Mouse (Mus musculus) ZHBTc4 (cell line): ENCODE results near the gene Dclre1a.

Source experiments
- DNase-seq: peaks from one replicate; pipeline ENCODE4 v3.0.0-alpha.2; 2011; ENCODE audit warnings: low read depth, low spot score

Gene Dclre1a

DNA sequence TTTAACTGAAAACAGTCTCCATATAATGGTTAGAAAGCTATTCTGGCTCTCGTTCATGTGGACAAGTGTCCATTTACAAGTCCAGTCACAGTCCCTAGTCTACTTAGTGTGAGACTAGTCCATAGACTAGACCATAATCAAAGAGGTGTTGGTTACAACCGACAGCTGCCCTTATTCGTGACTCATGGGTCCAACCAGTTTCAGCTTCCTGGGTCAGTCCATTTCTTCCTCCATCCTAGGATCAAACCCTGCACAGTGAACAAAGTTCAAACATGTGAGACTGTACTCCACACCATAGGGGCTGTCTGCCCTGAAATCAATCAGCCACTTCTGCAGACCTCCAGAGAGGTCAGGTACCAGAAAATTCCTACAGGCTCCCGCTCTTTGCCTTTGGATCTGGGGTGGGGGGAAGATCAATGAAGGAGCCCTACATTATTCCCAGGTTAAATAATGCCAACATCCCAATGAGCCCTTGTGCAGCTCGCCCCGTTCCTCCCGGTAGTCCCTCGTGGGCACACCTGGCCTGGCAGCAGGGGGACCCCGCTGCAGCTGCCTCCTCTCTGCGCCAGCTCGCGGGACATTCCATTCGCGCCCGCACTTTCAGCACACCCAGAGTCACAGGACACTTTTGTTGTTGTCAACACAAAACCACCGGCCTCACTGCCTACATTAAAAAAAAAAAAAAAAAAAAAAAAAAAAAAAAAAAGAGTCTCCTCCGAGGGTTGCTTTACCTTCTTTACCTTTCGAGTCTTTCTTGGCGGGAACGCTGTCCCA is at the start of gene Dclre1a:
Gene Dclre1a (minus strand): TSS at position 767 of the 774 bp plus-strand sequence.
- DNase-seq: no peak

DNA sequence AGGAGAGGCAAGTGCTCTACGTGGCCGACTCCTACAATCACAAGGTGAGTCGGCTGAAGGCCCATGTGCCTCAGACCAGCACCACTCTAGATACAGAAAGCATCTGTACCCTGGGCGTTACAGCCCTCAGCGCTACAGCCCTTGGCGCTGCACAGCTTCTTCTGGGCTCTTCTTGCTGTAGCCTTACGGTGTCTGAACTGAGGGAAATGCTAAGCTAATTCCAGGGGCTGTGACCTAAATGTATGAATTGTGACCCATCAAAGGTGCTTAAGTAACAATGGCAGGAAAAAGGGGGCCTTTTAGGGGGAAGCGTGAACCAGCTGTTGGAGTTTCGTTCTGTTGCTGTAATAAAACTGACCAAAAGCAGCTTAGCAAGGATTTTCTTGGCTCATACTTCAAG is 44.5 kb upstream of the Dclre1a start:
- no peak for DNase-seq

DNA sequence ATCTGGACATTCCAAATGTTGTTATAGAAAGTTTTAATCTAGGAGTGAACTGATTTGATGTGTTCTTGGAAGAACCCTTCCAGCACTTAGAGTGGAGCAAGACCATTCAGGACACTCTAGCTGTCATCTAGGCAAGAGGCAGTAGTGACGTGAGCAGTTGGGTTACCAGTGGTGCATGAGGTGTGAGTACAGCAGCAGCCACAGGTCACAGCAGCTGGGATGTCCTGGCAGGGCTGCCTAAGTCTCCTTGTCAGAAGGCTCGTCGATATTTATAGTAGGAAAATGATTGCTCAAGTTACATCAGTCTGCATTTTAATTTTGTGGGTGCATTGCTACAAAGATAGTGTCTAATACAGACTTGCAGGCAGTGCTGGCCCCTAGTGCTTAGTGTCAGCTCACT is 42.2 kb upstream of the Dclre1a start:
- no peak for DNase-seq

DNA sequence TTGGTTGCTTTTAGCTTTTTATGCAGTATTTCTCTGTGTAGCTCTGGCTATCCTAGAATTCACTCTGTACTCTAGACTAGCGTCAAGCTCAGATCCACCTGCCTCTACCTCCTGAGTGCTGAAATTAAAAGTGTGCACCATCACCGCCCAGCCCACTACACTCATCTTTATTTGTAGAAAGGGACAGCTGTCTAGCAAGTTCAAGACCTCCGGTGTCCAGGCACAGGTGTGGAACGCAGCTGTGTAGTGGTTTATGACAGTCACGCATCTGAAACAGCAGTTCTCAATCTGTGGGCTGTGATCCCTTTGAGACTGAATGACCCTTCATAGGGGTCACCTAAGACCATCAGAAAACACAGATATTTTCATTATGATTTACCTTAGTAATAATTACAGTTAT is 41.4 kb upstream of the Dclre1a start:
- DNase-seq: no peak

DNA sequence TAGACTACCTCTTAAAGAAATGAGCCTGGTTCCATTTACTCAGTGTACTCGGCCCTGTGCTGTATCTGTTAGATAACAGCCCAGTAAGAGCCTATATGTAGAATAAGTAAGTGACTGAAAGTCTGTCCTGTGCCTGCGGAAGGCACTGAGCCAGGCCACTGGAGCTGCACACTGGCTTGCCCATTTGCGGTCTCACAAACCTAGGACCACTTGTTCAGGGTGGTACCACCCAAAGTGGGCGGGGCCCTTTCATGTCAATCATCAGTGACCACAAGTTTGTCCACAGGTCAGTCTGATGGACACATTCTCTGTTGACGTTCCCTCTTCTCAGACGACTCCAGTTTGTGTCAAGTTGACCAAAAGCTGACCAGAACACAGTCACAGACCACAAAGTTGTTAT is 41.0 kb upstream of the Dclre1a start:
- no peak for DNase-seq

DNA sequence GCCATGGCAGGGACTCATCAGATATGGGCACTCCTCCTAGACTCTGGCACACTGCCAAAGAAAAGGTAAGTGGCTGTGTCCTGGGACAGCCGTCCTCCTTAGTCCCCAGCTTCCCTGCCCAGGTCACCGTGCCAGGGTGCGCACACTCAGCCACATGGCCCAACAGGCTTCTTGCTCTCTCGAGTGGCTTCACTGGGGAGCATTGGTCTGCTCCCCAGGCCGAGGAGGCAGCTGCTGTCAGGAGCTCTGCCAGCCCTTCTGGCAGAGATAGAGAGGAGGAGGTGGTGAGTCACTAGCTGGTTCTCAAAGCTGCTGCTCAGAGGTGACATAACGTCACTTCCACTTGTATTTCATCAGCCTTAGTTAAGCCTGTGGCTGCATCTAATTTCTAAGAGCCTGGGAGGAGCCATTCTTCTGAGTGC is 40.2 kb upstream of the Dclre1a start:
- DNase-seq: no peak

DNA sequence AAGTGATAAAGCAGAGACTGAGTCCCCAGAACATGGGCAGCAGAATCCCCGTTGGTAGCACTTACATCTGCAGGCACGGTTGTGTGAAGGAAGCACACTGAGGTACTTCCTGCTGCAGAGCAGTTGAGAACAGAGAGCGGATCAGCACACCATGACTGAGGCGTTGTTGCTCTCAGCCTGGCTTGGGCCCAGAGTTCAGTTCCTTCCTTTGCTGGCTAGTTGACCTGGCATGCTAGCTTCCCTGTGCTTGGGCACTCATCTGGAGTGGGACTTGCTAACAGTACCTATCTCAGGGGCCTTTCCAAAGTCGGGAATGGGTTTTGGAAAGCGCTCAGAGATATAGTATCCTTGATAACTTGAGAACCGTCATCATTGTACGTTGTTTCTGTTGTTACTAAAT is 38.3 kb upstream of the Dclre1a start:
- DNase-seq: no peak

DNA sequence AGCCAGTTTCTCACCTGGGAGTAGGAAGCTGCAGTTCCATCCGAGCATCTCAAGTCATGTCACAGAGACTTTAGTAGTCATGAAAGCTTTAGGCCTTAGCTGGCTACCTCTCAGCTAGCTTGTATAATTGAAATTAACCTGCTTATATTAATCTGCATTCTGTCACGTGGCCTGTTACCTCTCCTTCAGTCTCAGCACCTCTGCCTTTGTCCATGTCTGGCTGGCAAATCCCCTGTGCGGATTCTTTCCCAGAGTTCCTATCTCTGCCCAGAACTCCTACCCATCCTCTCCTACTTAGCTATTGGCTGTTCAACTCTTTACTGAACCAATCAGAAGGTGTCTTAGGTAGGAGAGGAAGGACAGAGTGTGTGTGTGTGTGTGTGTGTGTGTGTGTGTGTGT is 36.3 kb upstream of the Dclre1a start:
- DNase-seq: no peak

DNA sequence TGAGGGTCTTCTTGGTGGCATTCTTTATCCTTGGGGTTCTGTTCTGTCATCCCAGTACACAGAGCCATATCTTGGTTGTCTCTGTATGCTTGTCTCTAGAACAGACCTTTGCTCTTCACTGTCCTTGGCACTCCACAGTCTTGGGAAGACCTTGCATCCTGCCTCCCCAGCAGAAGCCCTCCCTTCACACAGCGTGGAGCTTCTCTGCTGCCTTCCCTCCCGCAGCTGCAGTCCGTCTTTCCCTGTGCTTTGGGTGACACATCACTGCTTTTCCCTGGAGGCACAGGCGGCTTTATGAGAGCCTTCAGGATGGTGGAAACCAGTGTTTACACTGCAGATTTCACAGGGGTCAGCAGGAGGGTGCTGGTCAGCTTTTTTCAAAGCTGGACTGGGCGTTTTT is 35.8 kb upstream of the Dclre1a start:
- no peak for DNase-seq

DNA sequence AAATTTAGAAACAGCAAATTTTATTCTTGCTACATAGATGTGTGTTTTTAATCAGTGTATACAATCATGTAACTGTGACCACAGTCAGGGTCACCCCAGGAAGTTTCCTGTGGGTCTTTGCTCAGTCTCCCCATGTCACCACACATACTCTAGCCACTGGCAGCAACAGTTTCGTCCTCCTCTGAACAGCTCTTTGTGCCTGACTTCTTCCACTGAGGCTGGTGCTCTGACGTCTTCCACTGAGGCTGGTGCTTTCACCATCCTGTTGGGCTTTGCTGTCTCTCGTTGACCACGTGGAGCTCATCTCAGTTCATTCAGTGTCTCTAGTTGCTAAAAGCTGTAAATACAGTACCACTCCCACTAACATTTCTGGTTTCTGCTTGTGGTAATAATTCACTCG is 34.0 kb upstream of the Dclre1a start:
- DNase-seq: no peak

DNA sequence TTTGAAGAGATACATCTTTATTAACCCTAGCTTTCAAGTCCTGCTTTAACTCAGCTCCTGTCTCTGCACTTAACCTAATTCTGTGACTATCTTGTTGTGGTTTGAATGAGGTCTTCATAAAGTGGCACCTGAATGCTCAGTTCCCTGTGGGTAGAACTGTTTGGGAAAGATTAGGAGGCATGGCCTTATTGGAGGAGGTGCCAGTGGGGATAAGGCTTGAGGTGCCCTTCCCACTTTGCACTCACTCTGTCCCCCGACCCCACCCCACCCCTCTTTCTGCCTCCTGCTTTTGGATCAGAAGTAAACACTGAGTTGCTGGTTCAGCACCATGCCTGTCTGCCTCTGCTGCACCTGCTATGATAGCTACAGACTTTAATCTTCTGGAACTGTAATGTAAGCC is 29.8 kb upstream of the Dclre1a start:
- DNase-seq: no peak

DNA sequence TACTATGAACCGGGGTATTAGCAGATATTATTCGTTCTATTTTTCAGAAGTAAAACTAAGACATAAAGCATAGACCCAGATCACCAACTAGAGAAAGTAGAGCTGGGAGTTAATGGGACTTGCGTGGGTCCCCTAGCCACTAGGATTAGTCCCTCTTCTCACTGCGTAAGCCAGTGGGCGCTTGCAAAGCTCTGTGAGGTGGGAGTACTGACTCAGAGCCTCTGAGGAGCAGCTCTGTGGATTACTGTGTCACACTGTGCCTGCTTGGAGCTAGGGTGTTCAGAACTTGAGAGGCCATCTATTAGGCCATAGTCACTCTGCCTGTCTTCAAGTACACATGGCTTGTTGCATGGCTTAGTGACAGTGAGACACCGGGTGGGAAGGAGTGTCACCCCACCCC is 25.2 kb upstream of the Dclre1a start:
- no peak for DNase-seq

DNA sequence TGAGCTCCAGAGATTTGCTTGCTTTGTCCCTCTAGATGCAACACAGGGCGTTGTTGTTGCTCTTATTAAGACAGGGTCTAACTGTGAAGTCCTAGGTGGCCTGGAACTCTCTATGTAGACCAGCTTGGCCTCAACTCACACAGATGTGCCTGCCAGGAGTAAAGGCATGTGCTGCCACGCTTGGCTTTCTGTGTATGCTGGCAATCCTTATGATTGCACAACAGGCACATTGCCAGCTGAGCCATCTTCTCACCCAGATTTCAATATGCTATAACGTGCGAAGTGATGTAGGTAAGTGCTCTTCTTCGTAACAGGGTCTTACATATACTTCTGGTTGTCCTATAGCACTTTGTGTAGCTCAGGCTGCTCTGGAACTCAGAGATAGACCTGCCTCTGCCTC is 23.9 kb upstream of the Dclre1a start:
- no peak for DNase-seq

DNA sequence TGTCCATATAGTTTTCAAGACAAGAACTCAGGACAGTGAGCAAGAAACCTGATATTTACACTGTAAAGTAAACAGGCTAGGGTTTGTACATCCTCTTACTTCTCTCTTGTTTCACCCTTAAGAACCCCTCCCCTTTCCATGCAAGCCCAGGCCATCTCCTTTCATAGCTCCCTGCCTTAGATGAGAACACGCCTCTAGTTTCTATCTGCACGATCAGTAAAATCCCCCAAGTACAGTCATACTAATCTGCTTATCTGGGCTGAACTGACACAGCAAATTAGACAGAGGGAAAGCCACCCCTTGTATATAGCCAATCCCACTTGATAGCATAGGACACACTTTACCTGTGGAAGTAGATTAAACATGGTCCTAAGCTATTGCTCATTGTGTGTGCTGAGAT is 23.2 kb upstream of the Dclre1a start:
- no peak for DNase-seq

DNA sequence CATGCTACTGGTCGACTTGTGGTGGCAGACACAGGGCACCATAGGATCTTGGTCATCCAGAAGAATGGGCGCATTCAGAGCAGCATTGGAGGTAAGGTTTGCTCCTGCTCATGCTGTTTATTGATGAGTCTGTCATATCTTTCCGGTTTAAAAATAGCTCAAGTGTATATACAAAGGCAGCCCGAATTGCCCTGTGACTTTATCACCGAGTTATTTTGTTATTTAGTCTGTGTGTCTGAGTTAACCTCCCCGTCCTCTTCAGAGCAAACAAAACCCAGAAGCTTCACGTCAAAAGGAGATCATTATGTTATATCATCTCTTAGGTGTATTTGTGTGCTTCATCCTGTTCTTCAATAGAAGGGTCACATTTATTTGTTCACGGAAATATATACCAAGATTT is 22.8 kb upstream of the Dclre1a start:
- DNase-seq: no peak

DNA sequence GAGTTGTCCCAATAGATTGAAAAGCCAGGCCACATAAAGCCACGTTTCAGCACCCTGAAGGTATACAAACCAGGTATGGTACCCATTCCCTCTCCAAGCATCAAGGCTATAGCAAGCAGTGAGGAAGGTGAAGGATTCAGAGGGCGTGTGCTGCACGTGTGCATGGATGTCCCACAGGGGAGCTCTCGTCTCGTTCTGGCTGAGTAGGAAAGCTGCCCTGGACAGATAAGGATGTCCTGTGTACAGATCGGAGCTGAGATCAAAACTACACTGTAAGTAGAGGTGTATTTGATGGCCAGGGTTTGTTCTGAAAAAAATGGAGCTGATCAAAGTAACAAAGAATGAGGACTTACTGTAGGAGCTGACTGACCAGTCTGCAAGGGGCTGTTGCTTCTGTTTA is 18.9 kb upstream of the Dclre1a start:
- no peak for DNase-seq

DNA sequence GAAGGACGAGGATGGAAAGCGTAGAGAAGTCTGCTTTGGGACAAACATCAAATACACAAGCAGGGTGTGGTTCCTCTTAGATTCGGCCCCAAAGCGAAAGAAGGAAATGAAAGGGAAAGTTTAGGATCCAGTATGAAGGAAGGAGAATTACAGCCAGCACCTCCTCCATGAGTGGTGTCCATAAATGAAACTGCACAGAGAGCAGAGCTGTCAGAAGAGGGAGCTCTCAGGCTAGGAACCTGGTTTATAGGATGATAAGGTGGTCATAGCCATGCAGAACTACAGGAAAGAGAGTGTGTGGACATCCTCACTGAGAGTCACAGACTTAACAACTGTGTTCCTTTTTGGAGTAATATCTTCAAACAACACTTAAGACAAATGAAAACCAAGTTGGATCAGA is 18.0 kb upstream of the Dclre1a start:
- peak; percentile 32 for DNase-seq

DNA sequence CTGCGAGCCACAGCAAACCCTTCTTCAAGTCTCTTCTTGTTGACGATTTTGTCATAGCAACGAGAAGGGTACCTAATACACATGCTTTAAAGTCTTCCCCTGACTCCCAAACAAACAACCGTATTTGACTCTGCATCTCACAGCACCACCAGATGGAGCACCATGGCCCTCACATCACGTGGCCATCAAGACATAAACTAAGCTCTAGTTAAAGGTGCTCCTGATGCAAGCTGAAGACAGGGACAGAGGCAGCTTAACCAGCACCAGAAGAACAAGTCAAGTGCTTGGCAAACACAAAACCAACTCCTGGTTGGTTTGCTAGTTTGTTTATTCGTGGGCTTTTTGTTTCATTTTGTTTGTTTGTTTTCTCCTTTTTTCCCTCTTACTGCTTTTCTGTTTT is 17.3 kb upstream of the Dclre1a start:
- DNase-seq: peak; percentile 43

DNA sequence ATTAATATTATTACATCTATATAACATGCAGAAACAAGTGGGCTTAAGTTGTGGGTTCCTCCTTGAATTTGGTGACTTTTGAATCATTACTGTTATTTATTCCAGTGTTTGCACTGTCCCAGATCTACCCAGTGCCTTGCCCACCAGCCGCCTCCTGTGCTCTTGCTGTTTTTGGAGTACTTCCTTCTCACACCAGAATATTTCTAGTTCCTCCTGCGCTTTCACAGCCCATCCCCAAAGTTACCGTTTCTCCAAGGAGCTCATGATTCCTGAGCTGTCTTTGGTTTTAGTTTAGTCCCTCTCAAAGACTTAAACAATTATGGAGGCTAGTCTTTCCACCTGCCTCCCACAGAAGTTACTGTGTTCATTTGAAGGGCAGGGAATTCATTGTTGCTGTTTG is 15.4 kb upstream of the Dclre1a start:
- DNase-seq: no peak

DNA sequence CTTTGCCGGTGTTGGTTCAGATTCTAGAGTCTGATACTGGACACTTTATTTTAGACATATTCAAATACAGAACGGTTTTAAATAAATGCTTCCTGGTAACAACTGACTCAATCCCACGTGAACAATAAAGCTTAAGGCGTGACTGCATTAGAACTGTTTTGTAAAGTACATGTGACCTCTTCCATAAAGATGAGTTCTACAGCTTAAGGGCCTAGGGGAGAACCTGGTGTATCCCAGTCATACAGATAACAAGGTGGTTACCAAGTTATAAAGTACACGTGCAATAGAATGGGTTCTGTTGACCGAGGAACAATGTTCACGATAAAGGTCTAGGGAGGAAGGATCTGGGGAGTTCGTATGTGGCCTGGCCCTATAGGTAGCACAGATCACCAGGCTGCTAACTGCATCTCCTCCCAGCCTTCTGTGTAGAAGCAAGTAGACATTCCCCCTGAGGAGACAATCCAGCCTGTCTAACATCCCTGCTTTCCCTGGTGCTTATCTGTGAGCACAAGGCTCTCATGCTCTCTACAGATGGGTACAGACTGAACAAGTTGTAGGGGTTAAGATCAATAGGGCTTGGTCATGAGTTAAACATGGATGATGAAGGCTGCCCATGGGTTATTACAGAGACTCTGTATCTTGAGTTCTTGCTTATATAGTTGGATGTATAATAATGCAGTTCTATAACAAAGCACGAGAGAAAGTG is 14.6 kb upstream of the Dclre1a start:
- no peak for DNase-seq

DNA sequence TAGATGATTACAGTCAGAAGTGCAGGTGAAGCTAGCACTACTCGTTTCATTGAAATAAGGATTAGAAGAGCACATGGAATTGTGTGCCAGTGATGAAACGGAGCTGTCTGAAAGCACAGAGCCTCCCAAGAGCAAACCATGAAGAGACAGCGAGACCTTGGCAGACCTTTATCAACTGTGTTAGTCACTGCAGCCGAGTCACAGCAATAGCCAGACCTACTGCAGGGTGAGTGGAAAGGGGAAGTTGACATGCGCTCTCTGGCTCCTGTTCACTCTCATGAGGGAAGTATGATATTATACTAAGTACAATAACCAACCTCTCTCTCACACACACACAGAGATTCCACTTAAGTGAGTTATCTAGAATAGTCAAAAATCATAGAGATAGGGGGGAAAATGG is 8.0 kb upstream of the Dclre1a start:
- no peak for DNase-seq

DNA sequence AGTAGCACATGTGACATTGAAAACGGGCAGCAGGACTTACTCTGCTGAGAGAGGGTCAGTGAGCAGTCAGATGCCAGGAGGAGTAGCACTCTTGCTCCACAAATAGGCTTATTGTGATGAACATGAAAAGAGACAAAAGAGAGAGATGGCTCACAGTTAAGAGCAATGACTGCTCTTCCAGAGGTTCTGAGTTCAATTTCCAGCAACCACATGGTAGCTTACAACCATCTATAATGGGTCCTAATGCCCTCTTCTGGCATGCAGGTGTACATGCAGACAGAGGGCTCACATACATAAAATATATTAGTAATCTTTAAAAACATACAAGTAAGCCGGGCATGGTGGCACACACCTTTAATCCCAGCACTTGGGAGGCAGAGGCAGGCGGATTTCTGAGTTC is 5.2 kb upstream of the Dclre1a start:
- DNase-seq: peak; percentile 50

DNA sequence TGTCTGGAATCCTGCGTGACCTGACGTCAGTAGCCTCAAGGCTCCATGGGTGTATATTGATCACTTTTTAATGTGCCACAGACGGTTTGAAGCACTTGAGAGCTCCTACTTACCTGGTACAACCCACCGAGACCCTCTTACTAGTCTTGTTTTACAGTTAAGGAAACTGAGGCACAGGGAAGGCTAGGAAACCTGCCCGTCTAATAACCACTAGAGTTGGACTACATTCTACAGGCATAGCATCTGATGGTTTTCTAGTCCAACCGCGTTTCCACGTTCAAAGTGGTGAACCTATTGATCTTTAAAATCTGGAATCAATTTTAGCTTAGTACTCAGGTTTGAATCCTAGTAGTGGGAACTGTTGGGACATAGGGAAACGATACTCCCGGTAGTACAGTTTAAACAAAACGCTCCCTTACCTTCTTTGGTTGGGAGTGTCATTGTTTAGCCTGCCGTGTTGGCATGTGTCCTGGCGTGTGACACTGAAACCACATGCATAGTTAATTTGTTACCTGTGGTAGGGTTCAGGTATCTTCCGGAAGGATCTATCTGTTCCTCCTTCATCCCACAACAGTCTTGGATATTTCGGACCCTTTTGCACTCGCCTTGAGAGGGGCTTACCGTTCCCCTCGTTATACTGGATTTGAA is 1.1 kb upstream of the Dclre1a start:
- no peak for DNase-seq
